Mouse (Mus musculus): ENCODE measurements around the gene Mgea5.

DNA sequence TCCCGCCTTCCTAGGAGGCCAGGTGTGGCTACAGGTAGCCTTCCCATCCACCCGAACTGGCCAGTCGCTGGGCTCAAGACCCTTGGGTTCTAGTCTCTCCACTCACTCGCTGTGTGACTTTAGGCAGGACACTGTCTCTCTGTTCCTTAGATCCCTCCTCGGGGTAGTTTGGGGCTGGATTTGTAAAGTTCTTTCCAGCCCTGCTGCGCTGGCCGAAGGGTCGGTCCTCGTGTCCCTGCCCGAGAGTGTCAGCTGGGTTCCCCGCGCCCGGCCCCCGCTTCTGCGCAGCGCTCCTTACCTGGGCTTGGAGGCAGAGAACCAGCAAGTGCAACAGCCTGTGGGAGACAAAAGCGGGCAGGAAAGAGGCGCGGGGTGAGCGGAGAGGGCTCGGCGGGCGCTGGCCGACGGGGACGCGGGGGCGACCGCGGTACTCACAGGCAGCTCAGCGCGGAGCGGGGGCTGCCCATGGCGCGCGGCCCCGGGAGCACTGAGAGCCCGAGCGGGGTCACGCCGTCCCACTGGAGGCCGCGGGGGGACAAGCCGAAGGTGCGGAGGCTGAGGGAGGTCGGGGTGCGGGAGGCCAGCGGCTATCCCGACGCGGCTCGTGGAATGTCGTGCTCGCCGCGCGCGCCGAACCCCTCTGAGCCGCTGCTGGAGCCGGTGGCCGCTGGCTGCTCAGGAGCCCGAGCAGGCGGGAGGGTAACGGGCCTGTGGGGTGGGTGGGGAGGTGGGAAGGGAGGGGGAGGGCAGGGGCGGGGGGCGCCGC is 41.2 kb downstream of the Mgea5 start, which contains the start of gene Fgf8:
- TF ChIP-seq CTCF (conservative IDR thresholded peaks at IDR 0.05; ENCODE audit: insufficient read depth, insufficient read length, low read depth, low read length) (no peak), POLR2A (IDR thresholded peaks at IDR 0.05; ENCODE audit: low read depth, low read length) (no peak)
